10 mouse cellular contexts compared by ENCODE assay signal in the genomic region with DNA sequence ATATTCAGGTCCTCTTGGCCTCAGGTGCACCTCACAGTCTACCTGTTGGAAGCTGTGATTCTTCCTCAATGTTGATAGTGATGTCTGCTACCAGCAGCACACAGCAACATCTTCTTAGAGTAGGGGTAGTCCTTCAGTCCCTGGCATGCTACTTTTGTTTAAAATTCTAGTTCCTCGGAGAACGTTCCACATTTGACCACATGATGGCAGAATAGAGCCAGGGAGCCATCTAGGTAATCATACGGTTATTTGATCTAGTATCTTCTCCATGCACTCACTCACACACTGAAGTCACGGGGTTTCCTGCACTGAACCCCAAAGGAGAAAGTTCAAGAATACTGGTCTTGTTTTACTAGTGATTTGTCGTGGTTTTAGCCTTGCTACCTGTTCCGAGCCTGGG.
DNase-seq lines count a peak whose midpoint lies in the region; ATAC-seq and TF ChIP-seq lines count a peak whose summit lies in the region.
"Had no signal": no experiment of that assay in that cellular context is flagged by ENCODE, and none has a peak within 500 bp of the region (broad histone marks: within the 10 kb centered on the region; RNA-seq: fewer than 3 reads in every experiment).

No protein-coding gene starts in this region.

- ATAC-seq in kidney, embryonic 14.5 days (ENCODE audit: low FRiP score, low TSS enrichment) = 0 out of 2 replicates have a peak, but pooled peaks have one; percentile 32

- no peaks in the 10 kb centered on the region for H3K27me3 ChIP-seq in kidney, embryonic 14.5 days (ENCODE audit: control insufficient read depth, insufficient read depth, low read length)
- H3K27me3 ChIP-seq: hindbrain, embryonic 15.5 days had no signal

- H3K9me3 ChIP-seq in kidney, embryonic 14.5 days (ENCODE audit: control insufficient read depth, low read length) = no peaks in the 10 kb centered on the region
- H3K9me3 ChIP-seq: hindbrain, embryonic 15.5 days had no signal

- 25% methylated on average over 6 of the region's 6 CpGs for WGBS in kidney, embryonic 14.5 days

- intact Hi-C loops in gastrocnemius, adult 2 months (cut with DNase I) = no loop called here

- H3K9ac ChIP-seq in kidney, embryonic 14.5 days (ENCODE audit: low read depth, low read length) = no peak overlapping the region
- H3K9ac ChIP-seq: hindbrain, embryonic 15.5 days had no signal

- H3K36me3 ChIP-seq in kidney, embryonic 14.5 days (ENCODE audit: control insufficient read depth, insufficient read depth, low read length) = no peaks in the 10 kb centered on the region
- H3K36me3 ChIP-seq: hindbrain, embryonic 15.5 days had no signal

- peak; percentile 43; the same call in 1 of the 2 replicates for TF ChIP-seq CTCF in gastrocnemius, adult 2 months (IDR thresholded peaks at IDR 0.05)

- no peak overlapping the region for H3K4me2 ChIP-seq in kidney, embryonic 14.5 days (replicated peaks; ENCODE audit: low read depth, low read length)
- H3K4me2 ChIP-seq: hindbrain, embryonic 15.5 days had no signal

- H3K4me3 ChIP-seq in gastrocnemius, adult 2 months = no peak overlapping the region
- no peak overlapping the region for H3K4me3 ChIP-seq in kidney, embryonic 14.5 days (ENCODE audit: low read length)
- H3K4me3 ChIP-seq: hindbrain, embryonic 15.5 days; myocyte had no signal

- H3K27ac ChIP-seq in gastrocnemius, adult 2 months = no peak overlapping the region
- no peak overlapping the region for H3K27ac ChIP-seq in kidney, embryonic 14.5 days (ENCODE audit: low read depth, low read length)
- H3K27ac ChIP-seq: hindbrain, embryonic 15.5 days had no signal

- DNase-seq in gastrocnemius, adult 2 months = no peak
- no peak for DNase-seq in gastrocnemius, postnatal 25 days
- DNase-seq in ovary, postnatal 14 days (ENCODE audit: low spot score) = peak; percentile 46
- DNase-seq in ovary, postnatal 36 days (ENCODE audit: low spot score) = no peak
- peak; percentile 32 for DNase-seq in adrenal gland, postnatal 25 days
- peak; percentile 52 for DNase-seq in mesoderm, embryonic 11.5 days (ENCODE audit: low read depth, low spot score)
- DNase-seq in cerebellum, postnatal 36 days = no peak

- H3K4me1 ChIP-seq in kidney, embryonic 14.5 days (ENCODE audit: control insufficient read depth, insufficient read depth, low read length) = no peaks in the 10 kb centered on the region
- H3K4me1 ChIP-seq: hindbrain, embryonic 15.5 days had no signal

Comparison
In these comparisons a context has a peak if more than half of its experiments do, and no peak if none do; other contexts are left out.
1. DNase-seq: peak in ovary, postnatal 14 days (single experiment), adrenal gland, postnatal 25 days (single experiment) and mesoderm, embryonic 11.5 days (single experiment); none in gastrocnemius, adult 2 months (single experiment), gastrocnemius, postnatal 25 days (single experiment), ovary, postnatal 36 days (single experiment) and cerebellum, postnatal 36 days (0 of 2).